Comparison of ENCODE assay signal across 11 mouse cellular contexts in genomic region chr4:94900744-94901143, GRCm38 (mm10). TPM values are rescaled to one million over a fixed set of nuclear protein-coding genes. Genes with fewer than 3 reads are reported as not detected.
DNase-seq lines count a peak whose midpoint lies in the region; ATAC-seq and TF ChIP-seq lines count a peak whose summit lies in the region.
"Had no signal": no experiment of that assay in that cellular context is flagged by ENCODE, and none has a peak within 500 bp of the region (broad histone marks: within the 10 kb centered on the region; RNA-seq: fewer than 3 reads in every experiment).

No protein-coding gene starts in this region.

- no peak overlapping the region for H3K9ac ChIP-seq in heart, embryonic 12.5 days
- H3K9ac ChIP-seq in stomach, postnatal 0 days (ENCODE audit: low read length): no peak overlapping the region
- H3K9ac ChIP-seq: stomach, embryonic 15.5 days had no signal

- no peak for ATAC-seq in heart, embryonic 12.5 days (ENCODE audit: insufficient number of reproducible peaks, low FRiP score)
- no peak for ATAC-seq in stomach, postnatal 0 days (ENCODE audit: low FRiP score, low TSS enrichment)

- intact Hi-C loops in heart, postnatal 10 days (cut with DNase I): loop anchor here (5.0 kb wide), 1 partner anchor 233 kb away; no protein-coding TSS in a partner anchor

- H3K27me3 ChIP-seq in heart, embryonic 12.5 days (replicated peaks): no peaks in the 10 kb centered on the region
- H3K27me3 ChIP-seq in stomach, postnatal 0 days (ENCODE audit: control insufficient read depth, insufficient read depth, low read length): no peaks in the 10 kb centered on the region
- H3K27me3 ChIP-seq: megakaryocyte, embryonic 14.5 days; stomach, embryonic 15.5 days had no signal

- TF ChIP-seq EP300 in stomach, postnatal 0 days (optimal IDR thresholded peaks at IDR 0.05): no peak

- no peak overlapping the region for H3K4me2 ChIP-seq in heart, embryonic 12.5 days
- H3K4me2 ChIP-seq in stomach, postnatal 0 days (replicated peaks; ENCODE audit: low read depth): no peak overlapping the region
- H3K4me2 ChIP-seq: stomach, embryonic 15.5 days had no signal

- peak; percentile 75 for TF ChIP-seq CTCF in stomach, postnatal 0 days (IDR thresholded peaks at IDR 0.05; ENCODE audit: low read depth)

- no peak overlapping the region for H3K4me3 ChIP-seq in heart, embryonic 12.5 days
- no peak overlapping the region for H3K4me3 ChIP-seq in stomach, postnatal 0 days (ENCODE audit: low read depth, low read length)
- H3K4me3 ChIP-seq: megakaryocyte, embryonic 14.5 days; stomach, embryonic 15.5 days had no signal

- no peak overlapping the region for H3K27ac ChIP-seq in heart, embryonic 12.5 days (ENCODE audit: poor library complexity, severe bottlenecking)
- H3K27ac ChIP-seq in stomach, postnatal 0 days (replicated peaks): no peak overlapping the region
- H3K27ac ChIP-seq: stomach, embryonic 15.5 days had no signal

- H3K36me3 ChIP-seq in heart, embryonic 12.5 days: no peaks in the 10 kb centered on the region
- no peaks in the 10 kb centered on the region for H3K36me3 ChIP-seq in stomach, postnatal 0 days (ENCODE audit: control insufficient read depth, insufficient read depth, low read length)
- H3K36me3 ChIP-seq: stomach, embryonic 15.5 days had no signal

- WGBS in heart, embryonic 12.5 days: 11% methylated on average over 2 of the region's 2 CpGs
- WGBS in stomach, postnatal 0 days: 27% methylated on average over 2 of the region's 2 CpGs

- H3K4me1 ChIP-seq in heart, embryonic 12.5 days (replicated peaks): no peaks in the 10 kb centered on the region
- H3K4me1 ChIP-seq in stomach, postnatal 0 days (replicated peaks; ENCODE audit: control insufficient read depth, insufficient read depth): no peaks in the 10 kb centered on the region
- H3K4me1 ChIP-seq: stomach, embryonic 15.5 days had no signal

- H3K9me3 ChIP-seq in heart, embryonic 12.5 days (replicated peaks): peaks cover 6% of the 10 kb centered on the region; the same call in 1 of the 2 replicates
- H3K9me3 ChIP-seq in stomach, postnatal 0 days (ENCODE audit: control insufficient read depth, low read length): no peaks in the 10 kb centered on the region
- H3K9me3 ChIP-seq: megakaryocyte, embryonic 14.5 days; stomach, embryonic 15.5 days had no signal

- peak; percentile 55 for DNase-seq in heart, adult 11 months
- DNase-seq in urinary bladder, postnatal 25 days (ENCODE audit: low spot score): peak; percentile 8
- no peak for DNase-seq in urinary bladder, postnatal 10 days (ENCODE audit: low spot score)
- DNase-seq in heart, postnatal 10 days: peak; percentile 46 to 59
- DNase-seq in stomach, postnatal 0 days (ENCODE audit: low spot score): no peak
- DNase-seq in ovary, adult 18-20 months (ENCODE audit: low spot score): no peak
- DNase-seq in layer of hippocampus, adult 11-12 months (ENCODE audit: low spot score): no peak

RNA-seq across cellular contexts. Expression of gene Eqtn, which starts 27.9 kb away (rescaled TPM):
- polyA plus RNA-seq in heart, embryonic 12.5 days (2016; fragmentation: Nextera tagmentation; extraction: Ambion mirVana): 0.15 and 0.17 TPM in 2 replicates
- not detected for total RNA-seq in heart, postnatal 10 days (2021)
- polyA plus RNA-seq in stomach, postnatal 0 days (2015; fragmentation: Nextera tagmentation; extraction: Ambion mirVana): 0.16 TPM in 1 of 2 replicates, not detected in the other
- polyA plus RNA-seq: intestine, embryonic 14.5 days had no signal

Comparison
In these comparisons a context has a peak if more than half of its experiments do, and no peak if none do; other contexts are left out.
1. DNase-seq: peak in heart, adult 11 months (single experiment), urinary bladder, postnatal 25 days (single experiment) and heart, postnatal 10 days (2 of 2); none in urinary bladder, postnatal 10 days (single experiment), stomach, postnatal 0 days (single experiment), ovary, adult 18-20 months (single experiment) and layer of hippocampus, adult 11-12 months (single experiment).